10 mouse cellular contexts compared by ENCODE assay signal in the genomic region with DNA sequence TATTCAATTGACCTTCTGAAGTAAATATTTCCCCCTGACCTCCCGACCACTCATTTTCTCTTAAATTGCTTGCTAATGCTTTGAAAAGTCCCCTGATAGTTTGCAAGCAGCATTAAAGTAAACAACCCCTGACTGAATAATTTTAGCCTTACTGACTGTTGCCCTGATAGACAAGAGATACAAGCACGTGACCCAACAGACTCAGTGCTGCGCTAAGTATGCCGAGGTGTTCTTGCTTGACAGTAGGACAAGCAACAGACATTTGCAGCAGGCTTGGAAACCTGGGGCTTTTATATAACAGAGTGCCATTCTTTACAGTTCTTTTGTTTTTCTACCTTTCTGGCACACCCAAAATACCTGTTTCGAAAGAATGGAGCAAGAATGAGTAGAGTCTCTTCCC.
DNase-seq lines count a peak whose midpoint lies in the region; ATAC-seq and TF ChIP-seq lines count a peak whose summit lies in the region.
"Had no signal": no experiment of that assay in that cellular context is flagged by ENCODE, and none has a peak within 500 bp of the region (broad histone marks: within the 10 kb centered on the region; RNA-seq: fewer than 3 reads in every experiment).

No protein-coding gene starts in this region.

- H3K4me3 ChIP-seq in lung, embryonic 14.5 days (ENCODE audit: low read depth, low read length): no peak overlapping the region
- H3K4me3 ChIP-seq in forebrain, embryonic 15.5 days: no peak overlapping the region
- no peak overlapping the region for H3K4me3 ChIP-seq in intestine, postnatal 0 days (ENCODE audit: low read depth, low read length)
- 0 out of 2 replicates have a peak overlapping the region, but pooled peaks have one; percentile 10 for H3K4me3 ChIP-seq in stomach, embryonic 14.5 days (ENCODE audit: low read depth, low read length)
- H3K4me3 ChIP-seq: liver, embryonic 15.5 days had no signal

- 0 out of 2 replicates have a peak, but pooled peaks cover 8% of the 10 kb centered on the region for H3K4me1 ChIP-seq in lung, embryonic 14.5 days (ENCODE audit: insufficient read depth)
- peaks cover 9% of the 10 kb centered on the region; the same call in 1 of the 2 replicates for H3K4me1 ChIP-seq in forebrain, embryonic 15.5 days
- H3K4me1 ChIP-seq in intestine, postnatal 0 days (replicated peaks; ENCODE audit: control insufficient read depth, insufficient read depth, low read length): no peaks in the 10 kb centered on the region
- no peaks in the 10 kb centered on the region; the same call in 1 of the 2 replicates for H3K4me1 ChIP-seq in stomach, embryonic 14.5 days (ENCODE audit: control insufficient read depth, insufficient read depth, low read length)
- H3K4me1 ChIP-seq: liver, embryonic 15.5 days had no signal

- H3K27ac ChIP-seq in lung, embryonic 14.5 days (ENCODE audit: low read depth): no peak overlapping the region
- no peak overlapping the region for H3K27ac ChIP-seq in forebrain, embryonic 15.5 days (replicated peaks)
- no peak overlapping the region for H3K27ac ChIP-seq in intestine, postnatal 0 days (ENCODE audit: low read depth, low read length)
- no peak overlapping the region for H3K27ac ChIP-seq in stomach, embryonic 14.5 days (ENCODE audit: low read length)
- H3K27ac ChIP-seq: liver, embryonic 15.5 days had no signal

- no peak overlapping the region for H3K9ac ChIP-seq in lung, embryonic 14.5 days
- H3K9ac ChIP-seq in forebrain, embryonic 15.5 days (replicated peaks): no peak overlapping the region
- no peak overlapping the region for H3K9ac ChIP-seq in intestine, postnatal 0 days (ENCODE audit: low read depth, low read length)
- no peak overlapping the region for H3K9ac ChIP-seq in stomach, embryonic 14.5 days (replicated peaks; ENCODE audit: low read depth, low read length)
- H3K9ac ChIP-seq: liver, embryonic 15.5 days had no signal

- no peak for TF ChIP-seq CTCF in lung, embryonic 14.5 days (IDR thresholded peaks at IDR 0.05; ENCODE audit: low read depth)
- TF ChIP-seq CTCF in intestine, postnatal 0 days (IDR thresholded peaks at IDR 0.05; ENCODE audit: low read depth): no peak

- H3K27me3 ChIP-seq in lung, embryonic 14.5 days (ENCODE audit: insufficient read depth, low read length): no peaks in the 10 kb centered on the region
- no peaks in the 10 kb centered on the region for H3K27me3 ChIP-seq in forebrain, embryonic 15.5 days
- H3K27me3 ChIP-seq in intestine, postnatal 0 days (replicated peaks; ENCODE audit: control insufficient read depth, insufficient read depth, low read length): no peaks in the 10 kb centered on the region
- H3K27me3 ChIP-seq in stomach, embryonic 14.5 days (ENCODE audit: control insufficient read depth, insufficient read depth, low read length): no peaks in the 10 kb centered on the region
- H3K27me3 ChIP-seq: liver, embryonic 15.5 days had no signal

- peak overlapping the region; percentile 50 for H3K4me2 ChIP-seq in lung, embryonic 14.5 days
- peak overlapping the region; percentile 46 for H3K4me2 ChIP-seq in forebrain, embryonic 15.5 days (replicated peaks)
- 0 out of 2 replicates have a peak overlapping the region, but pooled peaks have one; percentile 35 for H3K4me2 ChIP-seq in intestine, postnatal 0 days (replicated peaks; ENCODE audit: low read depth)
- peak overlapping the region; percentile 35 for H3K4me2 ChIP-seq in stomach, embryonic 14.5 days (replicated peaks; ENCODE audit: low read depth, low read length)
- H3K4me2 ChIP-seq: liver, embryonic 15.5 days had no signal

- no peak for ATAC-seq in lung, embryonic 14.5 days (ENCODE audit: insufficient read depth)
- ATAC-seq in forebrain, embryonic 15.5 days (replicated peaks): peak; percentile 55; the same call in 1 of the 2 replicates
- no peak for ATAC-seq in intestine, postnatal 0 days
- no peak for ATAC-seq in stomach, embryonic 14.5 days (ENCODE audit: insufficient number of reproducible peaks, insufficient read depth, low FRiP score, low read depth)

- 40% methylated on average over 5 of the region's 5 CpGs for WGBS in lung, embryonic 14.5 days
- 67% methylated on average over 5 of the region's 5 CpGs for WGBS in forebrain, embryonic 15.5 days
- 47% methylated on average over 5 of the region's 5 CpGs for WGBS in intestine, postnatal 0 days
- 31% methylated on average over 5 of the region's 5 CpGs for WGBS in stomach, embryonic 14.5 days

- no peaks in the 10 kb centered on the region for H3K9me3 ChIP-seq in lung, embryonic 14.5 days (ENCODE audit: low read depth, low read length)
- no peaks in the 10 kb centered on the region for H3K9me3 ChIP-seq in forebrain, embryonic 15.5 days
- H3K9me3 ChIP-seq in intestine, postnatal 0 days (ENCODE audit: control insufficient read depth): no peaks in the 10 kb centered on the region
- no peaks in the 10 kb centered on the region for H3K9me3 ChIP-seq in stomach, embryonic 14.5 days (ENCODE audit: control insufficient read depth, low read depth, low read length)
- H3K9me3 ChIP-seq: liver, embryonic 15.5 days had no signal

- H3K36me3 ChIP-seq in lung, embryonic 14.5 days (ENCODE audit: insufficient read depth): no peaks in the 10 kb centered on the region
- no peaks in the 10 kb centered on the region for H3K36me3 ChIP-seq in forebrain, embryonic 15.5 days
- H3K36me3 ChIP-seq in intestine, postnatal 0 days (ENCODE audit: control insufficient read depth, insufficient read depth): no peaks in the 10 kb centered on the region
- H3K36me3 ChIP-seq in stomach, embryonic 14.5 days (ENCODE audit: control insufficient read depth, insufficient read depth, low read length): no peaks in the 10 kb centered on the region
- H3K36me3 ChIP-seq: liver, embryonic 15.5 days had no signal

- DNase-seq in lung, embryonic 14.5 days: no peak
- no peak for DNase-seq in lung, postnatal 36 days
- no peak for DNase-seq in right cerebral cortex, postnatal 14 days
- DNase-seq in spleen, postnatal 36 days (ENCODE audit: low spot score in 2 of 2): no peak
- DNase-seq: cerebellum, postnatal 25 days; gastrocnemius, postnatal 14 days had no signal
